Mouse (Mus musculus) myocyte (in vitro differentiated cells): Measurements from ENCODE around the gene Ass1. TPM values are rescaled to one million over a fixed set of nuclear protein-coding genes. Genes with fewer than 3 reads are reported as not detected.

Source experiments
- H3K27me3 ChIP-seq: one replicate; pipeline ENCODE4 v1.6.1; 2011; ENCODE audit not compliant: control insufficient read depth, insufficient read depth, insufficient read length
- H3K36me3 ChIP-seq: one replicate; pipeline ENCODE4 v1.6.1; 2011; ENCODE audit not compliant: control insufficient read depth, insufficient read depth
- H3K4me2 ChIP-seq: one replicate; pipeline ENCODE4 v1.6.1; 2011; ENCODE audit warnings: low read depth, control low read depth
- H3K4me3 ChIP-seq: one replicate; pipeline ENCODE4 v1.5.1; 2011; ENCODE audit warnings: mild to moderate bottlenecking, control low read depth, moderate library complexity
- H3K79me2 ChIP-seq: one replicate; pipeline ENCODE4 v1.6.1; 2011; ENCODE audit not compliant: control insufficient read depth, insufficient read depth
- H3ac ChIP-seq: one replicate; pipeline ENCODE4 v1.6.1; 2011; ENCODE audit not compliant: control insufficient read depth, insufficient read length
- CEBPB ChIP-seq: IDR thresholded peaks from 2 replicates; pipeline ENCODE4 v1.6.1; 2011; ENCODE audit warnings: mild to moderate bottlenecking, moderate library complexity; ENCODE audit not compliant: poor library complexity, insufficient read depth, severe bottlenecking
- E2F4 ChIP-seq: IDR thresholded peaks from one replicate; pipeline ENCODE4 v1.6.1; 2011; ENCODE audit warnings: mild to moderate bottlenecking, control low read depth, moderate library complexity; ENCODE audit not compliant: insufficient read depth
- MAX ChIP-seq: IDR thresholded peaks from one replicate; pipeline ENCODE4 v1.6.1; 2011; ENCODE audit warnings: low read depth, mild to moderate bottlenecking, control low read depth
- MYOD1 ChIP-seq, 3 experiments: IDR thresholded peaks; one replicate each; pipeline ENCODE4 v1.6.1; 2011; ENCODE audit warnings: control low read depth in 2 of 3, low read depth in 2 of 3, mild to moderate bottlenecking in 2 of 3, moderate library complexity in 1 of 3; ENCODE audit not compliant: insufficient read length in 2 of 3, control insufficient read depth in 1 of 3
- MYOG ChIP-seq, 3 experiments: IDR thresholded peaks; one replicate each; pipeline ENCODE4 v1.6.1; 2011; ENCODE audit warnings: control low read depth in 2 of 3, low read depth in 2 of 3, mild to moderate bottlenecking in 2 of 3; ENCODE audit not compliant: insufficient read length in 2 of 3, control insufficient read depth in 1 of 3, insufficient read depth in 1 of 3
- POLR2A ChIP-seq: IDR thresholded peaks from one replicate; pipeline ENCODE4 v1.6.1; 2011; ENCODE audit warnings: low read depth, mild to moderate bottlenecking, control low read depth, moderate library complexity; ENCODE audit not compliant: insufficient read length
- POLR2AphosphoS2 ChIP-seq: IDR thresholded peaks from one replicate; pipeline ENCODE4 v1.6.1; 2011; ENCODE audit warnings: low read depth, control low read depth; ENCODE audit not compliant: insufficient read length
- REST ChIP-seq: IDR thresholded peaks from one replicate; pipeline ENCODE4 v1.6.1; 2011; ENCODE audit warnings: mild to moderate bottlenecking, control low read depth, moderate library complexity; ENCODE audit not compliant: insufficient read depth, insufficient read length
- SRF ChIP-seq: IDR thresholded peaks from one replicate; pipeline ENCODE4 v1.6.1; 2011; ENCODE audit warnings: low read depth; ENCODE audit not compliant: control insufficient read depth, insufficient read length
- TCF12 ChIP-seq: IDR thresholded peaks from one replicate; pipeline ENCODE4 v1.6.1; 2011; ENCODE audit warnings: mild to moderate bottlenecking, control low read depth; ENCODE audit not compliant: poor library complexity, insufficient read depth, severe bottlenecking
- TCF3 ChIP-seq: IDR thresholded peaks from one replicate; pipeline ENCODE4 v1.6.1; 2011; ENCODE audit warnings: low read depth, control low read depth; ENCODE audit not compliant: insufficient read length
- USF1 ChIP-seq: IDR thresholded peaks from one replicate; pipeline ENCODE4 v1.6.1; 2011; ENCODE audit warnings: low read depth, mild to moderate bottlenecking, control low read depth, moderate library complexity
- polyA plus RNA-seq: library from polyadenylated mRNA; unstranded; fragments of >200 nt; fragmentation: generic; extraction: Trizol; gene quantifications from one replicate; pipeline ENCODE4 v1.2.1, GENCODE M21; 2012; ENCODE audit warnings: missing spikeins

The Ass1 gene
- polyA plus RNA-seq, 1 experiment, result 71.5 TPM

GRCm38 (mm10) chr2:31516557-31516956 is 46.5 kb downstream of the Ass1 start:
- Histone ChIP-seq H3K79me2 (no peaks in the 10 kb centered on the region), H3K4me3 (no peak overlapping the region), H3K4me2 (no peak overlapping the region), H3ac (no peak overlapping the region), H3K27me3 (no peaks in the 10 kb centered on the region), H3K36me3 (no peaks in the 10 kb centered on the region)
- TF ChIP-seq TCF3, result no peak
- no peak for TF ChIP-seq USF1
- TF ChIP-seq SRF, result no peak
- TF ChIP-seq MAX, result no peak
- TF ChIP-seq MYOG (IDR thresholded peaks at IDR 0.05; ENCODE audit: control insufficient read depth in 1 of 3, insufficient read depth in 1 of 3, insufficient read length in 2 of 3, low read depth in 2 of 3), result no peak
- no peak for TF ChIP-seq POLR2A
- no peak for TF ChIP-seq REST
- TF ChIP-seq MYOD1 (IDR thresholded peaks at IDR 0.05; ENCODE audit: control insufficient read depth in 1 of 3, insufficient read length in 2 of 3, low read depth in 2 of 3), result no peak
- TF ChIP-seq CEBPB, result no peak
- TF ChIP-seq E2F4, result no peak

- no peak overlapping the region for H3K4me2 ChIP-seq
- no peaks in the 10 kb centered on the region for H3K27me3 ChIP-seq
- no peak for TF ChIP-seq USF1
- TF ChIP-seq MYOD1 (IDR thresholded peaks at IDR 0.05; ENCODE audit: control insufficient read depth in 1 of 3, insufficient read length in 2 of 3, low read depth in 2 of 3), result no peak
- TF ChIP-seq SRF, result no peak
- no peak for TF ChIP-seq CEBPB
- TF ChIP-seq POLR2AphosphoS2, result no peak
- TF ChIP-seq REST, result no peak
- H3K79me2 ChIP-seq, result no peaks in the 10 kb centered on the region
- no peak overlapping the region for H3K4me3 ChIP-seq
- H3ac ChIP-seq, result no peak overlapping the region
- no peaks in the 10 kb centered on the region for H3K36me3 ChIP-seq
Measured at GRCm38 (mm10) chr2:31521800-31522335, 51.9 kb downstream of the Ass1 start.

- Histone ChIP-seq H3K4me3 (no peak overlapping the region), H3K27me3 (no peaks in the 10 kb centered on the region), H3K79me2 (no peaks in the 10 kb centered on the region), H3K4me2 (peak overlapping the region; percentile 6), H3ac (no peak overlapping the region), H3K36me3 (no peaks in the 10 kb centered on the region)
- TF ChIP-seq USF1 (peak; percentile 38), CEBPB (no peak)
Measured at GRCm38 (mm10) chr2:31524641-31525040, 54.6 kb downstream of the Ass1 start.

GRCm38 (mm10) chr2:31525778-31526177 is 55.8 kb downstream of the Ass1 start:
- H3K4me2 ChIP-seq, result no peak overlapping the region
- no peaks in the 10 kb centered on the region for H3K79me2 ChIP-seq
- no peak overlapping the region for H3K4me3 ChIP-seq
- TF ChIP-seq USF1, result no peak
- TF ChIP-seq MYOD1 (IDR thresholded peaks at IDR 0.05; ENCODE audit: control insufficient read depth in 1 of 3, insufficient read length in 2 of 3, low read depth in 2 of 3), result no peak
- TF ChIP-seq SRF, result no peak
- TF ChIP-seq POLR2AphosphoS2, result no peak
- TF ChIP-seq TCF12, result no peak
- TF ChIP-seq POLR2A, result no peak
- TF ChIP-seq TCF3, result no peak
- TF ChIP-seq MYOG (IDR thresholded peaks at IDR 0.05; ENCODE audit: control insufficient read depth in 1 of 3, insufficient read depth in 1 of 3, insufficient read length in 2 of 3, low read depth in 2 of 3), result no peak
- TF ChIP-seq MAX, result no peak
- no peak for TF ChIP-seq E2F4
- no peak for TF ChIP-seq REST
- TF ChIP-seq CEBPB, result no peak
- H3ac ChIP-seq, result no peak overlapping the region
- no peaks in the 10 kb centered on the region for H3K36me3 ChIP-seq
- no peaks in the 10 kb centered on the region for H3K27me3 ChIP-seq

- H3K36me3 ChIP-seq, result no peaks in the 10 kb centered on the region
- no peak overlapping the region for H3ac ChIP-seq
- TF ChIP-seq E2F4 (no peak), USF1 (no peak), MYOG (IDR thresholded peaks at IDR 0.05; ENCODE audit: control insufficient read depth in 1 of 3, insufficient read depth in 1 of 3, insufficient read length in 2 of 3, low read depth in 2 of 3) (no peak)
- peaks cover 7% of the 10 kb centered on the region for H3K27me3 ChIP-seq
- no peak overlapping the region for H3K4me2 ChIP-seq
- H3K79me2 ChIP-seq, result no peaks in the 10 kb centered on the region
- H3K4me3 ChIP-seq, result no peak overlapping the region
Measured at GRCm38 (mm10) chr2:31530201-31530600, 60.2 kb downstream of the Ass1 start.

GRCm38 (mm10) chr2:31537054-31537453 is 67.0 kb downstream of the Ass1 start:
- H3K79me2 ChIP-seq, result no peaks in the 10 kb centered on the region
- TF ChIP-seq SRF (no peak), USF1 (no peak), E2F4 (no peak), TCF3 (no peak), MYOD1 (IDR thresholded peaks at IDR 0.05; ENCODE audit: control insufficient read depth in 1 of 3, insufficient read length in 2 of 3, low read depth in 2 of 3) (peak in 1 of 3 experiments; percentile 54), MYOG (IDR thresholded peaks at IDR 0.05; ENCODE audit: control insufficient read depth in 1 of 3, insufficient read depth in 1 of 3, insufficient read length in 2 of 3, low read depth in 2 of 3) (peak; percentile 6 to 60 (median 36))
- peaks cover 7% of the 10 kb centered on the region for H3K27me3 ChIP-seq
- no peak overlapping the region for H3ac ChIP-seq
- no peak overlapping the region for H3K4me3 ChIP-seq
- H3K36me3 ChIP-seq, result no peaks in the 10 kb centered on the region
- peak overlapping the region; percentile 13 for H3K4me2 ChIP-seq
